Comparison of ENCODE assay signal across 9 mouse cellular contexts in the genomic region with DNA sequence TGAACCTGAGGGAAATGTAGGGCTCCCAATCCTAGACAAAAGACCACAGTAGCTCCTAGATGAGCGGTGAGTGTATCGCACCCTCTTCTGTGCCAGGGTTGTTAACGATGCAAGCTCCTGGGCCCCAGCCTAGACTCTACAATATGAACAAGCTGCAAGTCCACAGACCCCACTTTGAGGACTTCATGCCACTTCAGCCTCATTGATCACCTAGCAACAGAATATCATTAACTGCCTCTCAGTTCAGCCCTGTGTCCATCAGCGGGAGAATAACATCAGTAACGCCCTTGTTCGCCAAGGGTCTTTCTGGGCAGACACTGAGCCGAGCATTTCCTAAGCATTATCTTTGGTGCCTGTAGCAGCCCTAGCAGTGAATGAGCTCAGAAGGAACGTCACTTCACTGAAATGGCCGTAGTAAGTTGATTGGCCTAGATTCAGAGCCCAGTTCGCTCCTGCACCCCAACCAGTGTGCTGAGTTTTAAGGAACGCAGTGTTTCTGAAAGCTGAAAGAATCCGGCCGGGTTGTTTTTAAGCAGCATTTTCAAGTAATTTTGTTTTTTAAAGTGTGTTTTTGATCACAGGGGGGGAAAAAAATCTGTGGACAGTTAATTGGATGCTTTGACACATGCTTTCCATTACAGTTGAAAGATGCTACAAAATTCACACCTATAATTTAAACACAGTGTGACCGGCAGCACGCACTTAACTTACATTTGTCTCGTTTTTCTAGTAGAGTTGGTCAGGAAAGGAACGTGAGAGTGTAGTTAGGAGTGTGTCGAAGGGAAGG. TPM values are rescaled to one million over a fixed set of nuclear protein-coding genes. Genes with fewer than 3 reads are reported as not detected.
DNase-seq lines count a peak whose midpoint lies in the region; ATAC-seq and TF ChIP-seq lines count a peak whose summit lies in the region.
"Had no signal": no experiment of that assay in that cellular context is flagged by ENCODE, and none has a peak within 500 bp of the region (broad histone marks: within the 10 kb centered on the region; RNA-seq: fewer than 3 reads in every experiment).

No protein-coding gene starts in this region.

- DNase-seq in brain, embryonic 18.5 days (ENCODE audit: low read depth, low spot score): peak; percentile 70
- DNase-seq in midbrain, embryonic 10.5 days (ENCODE audit: low spot score): peak; percentile 67
- DNase-seq in gastrocnemius, adult 2 months: no peak
- DNase-seq in adrenal gland, postnatal 4 days (ENCODE audit: low spot score in 2 of 2): no peak
- DNase-seq in yolk sac, embryonic 10.5 days (ENCODE audit: low spot score): no peak
- no peak for DNase-seq in testis, postnatal 14 days (ENCODE audit: low spot score)
- DNase-seq: lung, adult 18-20 months had no signal

- TF ChIP-seq CTCF in gastrocnemius, adult 2 months (IDR thresholded peaks at IDR 0.05): no peak

- H3K4me1 ChIP-seq in embryonic facial prominence, embryonic 12.5 days: peaks cover 11% of the 10 kb centered on the region
- H3K4me1 ChIP-seq in hindbrain, embryonic 16.5 days (ENCODE audit: control insufficient read depth, insufficient read depth, low read depth, low read length): peaks cover 9% of the 10 kb centered on the region
- H3K4me1 ChIP-seq in midbrain, embryonic 10.5 days: peaks cover 42% of the 10 kb centered on the region

- H3K9ac ChIP-seq in embryonic facial prominence, embryonic 12.5 days: no peak overlapping the region
- H3K9ac ChIP-seq in hindbrain, embryonic 16.5 days (ENCODE audit: low read depth, low read length): no peak overlapping the region

- H3K4me3 ChIP-seq in embryonic facial prominence, embryonic 12.5 days: no peak overlapping the region
- no peak overlapping the region for H3K4me3 ChIP-seq in hindbrain, embryonic 16.5 days (ENCODE audit: low read length)
- H3K4me3 ChIP-seq in midbrain, embryonic 10.5 days: peak overlapping the region; percentile 12; the same call in 1 of the 2 replicates
- H3K4me3 ChIP-seq in gastrocnemius, adult 2 months: no peak overlapping the region

- no peaks in the 10 kb centered on the region for H3K36me3 ChIP-seq in embryonic facial prominence, embryonic 12.5 days
- 0 out of 2 replicates have a peak, but pooled peaks cover under 1% of the 10 kb centered on the region for H3K36me3 ChIP-seq in hindbrain, embryonic 16.5 days (ENCODE audit: control insufficient read depth, insufficient read depth, low read length)
- no peaks in the 10 kb centered on the region for H3K36me3 ChIP-seq in midbrain, embryonic 10.5 days

- H3K9me3 ChIP-seq in embryonic facial prominence, embryonic 12.5 days: no peaks in the 10 kb centered on the region
- no peaks in the 10 kb centered on the region for H3K9me3 ChIP-seq in hindbrain, embryonic 16.5 days (ENCODE audit: control insufficient read depth, low read length)
- H3K9me3 ChIP-seq in midbrain, embryonic 10.5 days (replicated peaks): no peaks in the 10 kb centered on the region

- no peak overlapping the region for H3K4me2 ChIP-seq in embryonic facial prominence, embryonic 12.5 days (replicated peaks)
- no peak overlapping the region for H3K4me2 ChIP-seq in hindbrain, embryonic 16.5 days (ENCODE audit: low read length)

- 80% methylated on average over 18 of the region's 18 CpGs for WGBS in embryonic facial prominence, embryonic 12.5 days
- 37% methylated on average over 18 of the region's 18 CpGs for WGBS in hindbrain, embryonic 16.5 days
- 56% methylated on average over 18 of the region's 18 CpGs for WGBS in midbrain, embryonic 10.5 days

- no peak for ATAC-seq in embryonic facial prominence, embryonic 12.5 days (ENCODE audit: insufficient number of reproducible peaks, insufficient read depth, low FRiP score, low TSS enrichment)
- peak; percentile 94 for ATAC-seq in hindbrain, embryonic 16.5 days

- no peaks in the 10 kb centered on the region for H3K27me3 ChIP-seq in embryonic facial prominence, embryonic 12.5 days
- no peaks in the 10 kb centered on the region for H3K27me3 ChIP-seq in hindbrain, embryonic 16.5 days (replicated peaks; ENCODE audit: control insufficient read depth, insufficient read depth, low read length)
- peaks cover 87% of the 10 kb centered on the region for H3K27me3 ChIP-seq in midbrain, embryonic 10.5 days (ENCODE audit: low read depth, poor library complexity, severe bottlenecking)

- H3K27ac ChIP-seq in embryonic facial prominence, embryonic 12.5 days: peak overlapping the region; percentile 13; the same call in 1 of the 2 replicates
- H3K27ac ChIP-seq in hindbrain, embryonic 16.5 days (ENCODE audit: low read depth, low read length): peak overlapping the region; percentile 32
- H3K27ac ChIP-seq in midbrain, embryonic 10.5 days (replicated peaks): peak overlapping the region; percentile 77
- H3K27ac ChIP-seq in gastrocnemius, adult 2 months: no peak overlapping the region

- intact Hi-C loops in gastrocnemius, adult 2 months (cut with DNase I): no loop called here

RNA-seq across cellular contexts. Expression of gene Bcl10, which starts 32.1 kb away (rescaled TPM):
- polyA plus RNA-seq in embryonic facial prominence, embryonic 12.5 days (2016; fragmentation: Nextera tagmentation; extraction: Ambion mirVana): 44.9 and 52.7 TPM in 2 replicates
- polyA plus RNA-seq in hindbrain, embryonic 16.5 days (2015; fragmentation: Nextera tagmentation; extraction: Ambion mirVana): 33.6 and 33.7 TPM in 2 replicates
- polyA plus RNA-seq in midbrain, embryonic 10.5 days (2016; fragmentation: Nextera tagmentation; extraction: Ambion mirVana): 43.9 and 44.3 TPM in 2 replicates
- 1 to 10 TPM; 9.6 to 9.8 TPM for total RNA-seq in gastrocnemius, adult 2 months (2021)
- total RNA-seq in adrenal gland, postnatal 4 days (2021): 10 to 100 TPM; 27.7 to 28.8 TPM

RNA-seq across cellular contexts. Expression of gene 2410004B18Rik, which starts 47.3 kb away (rescaled TPM):
- 50.4 and 54.2 TPM in 2 replicates for polyA plus RNA-seq in embryonic facial prominence, embryonic 12.5 days (2016; fragmentation: Nextera tagmentation; extraction: Ambion mirVana)
- 74.9 and 88.9 TPM in 2 replicates for polyA plus RNA-seq in hindbrain, embryonic 16.5 days (2015; fragmentation: Nextera tagmentation; extraction: Ambion mirVana)
- 50.6 and 51.1 TPM in 2 replicates for polyA plus RNA-seq in midbrain, embryonic 10.5 days (2016; fragmentation: Nextera tagmentation; extraction: Ambion mirVana)
- total RNA-seq in gastrocnemius, adult 2 months (2021): 10 to 100 TPM; 18.2 to 19.6 TPM
- 10 to 100 TPM; 21.6 to 22.5 TPM for total RNA-seq in adrenal gland, postnatal 4 days (2021)

Comparison
In these comparisons a context has a peak if more than half of its experiments do, and no peak if none do; other contexts are left out.
1. DNase-seq: peak in brain, embryonic 18.5 days (single experiment) and midbrain, embryonic 10.5 days (single experiment); none in gastrocnemius, adult 2 months (single experiment), adrenal gland, postnatal 4 days (0 of 2), yolk sac, embryonic 10.5 days (single experiment) and testis, postnatal 14 days (single experiment).